Mouse (Mus musculus) erythroid progenitor cell, adult 5-6 weeks (primary cell): ENCODE results near the gene Msl3l2. TPM values are rescaled to one million over a fixed set of nuclear protein-coding genes. Genes with fewer than 3 reads are reported as not detected.

Source experiments
- ATAC-seq: replicated peaks from 2 replicates; pipeline ENCODE4 v1.8.0; 2016; ENCODE audit warnings: moderate number of reproducible peaks, mild to moderate bottlenecking, moderate TSS enrichment, inconsistent platforms; ENCODE audit not compliant: poor library complexity, low FRiP score, severe bottlenecking
- total RNA-seq, 2 experiments: library from RNA; stranded (forward) in 1 of 2; stranded (reverse) in 1 of 2; fragments of 150-400 nt in 1 of 2; fragments of 186-747, 209-891 nt in 1 of 2; gene quantifications; 2 replicates each; pipeline versions ENCODE4 v1.2.3 to v1.2.4; 2015 to 2017; ENCODE audit warnings: low replicate concordance in 2 of 2

Msl3l2 gene
- total RNA-seq, 2 experiments from 2014 or later: 1.5 TPM; not detected in 1

- no peak for ATAC-seq
Observed at GRCm38 (mm10) chr10:56165758-56166157, 59.0 kb downstream of the Msl3l2 start.

Other genes starting within 250 kb of the Msl3l2 start
- gene Tbc1d32, start 121.8 kb downstream of the Msl3l2 start, total RNA-seq (2015; ENCODE audit: low replicate concordance): not detected in 2 replicates
- gene Tbc1d32, start 121.8 kb downstream of the Msl3l2 start, total RNA-seq (2017; ENCODE audit: low replicate concordance): 0.08 and 0.26 TPM in 2 replicates